Mouse (Mus musculus) ES-Bruce4 (cell line): Measurements from ENCODE around the gene Tmem138. TPM values are rescaled to one million over a fixed set of nuclear protein-coding genes. Genes with fewer than 3 reads are reported as not detected.

Experiments used
- H3K27ac ChIP-seq: 2 replicates; pipeline ENCODE4 v1.5.1; 2012; ENCODE audit warnings: low read length, inconsistent platforms; ENCODE audit not compliant: insufficient read depth
- H3K27me3 ChIP-seq: 2 replicates; pipeline ENCODE4 v1.6.1; 2012; ENCODE audit warnings: mild to moderate bottlenecking, low read length, inconsistent platforms; ENCODE audit not compliant: control insufficient read depth, poor library complexity, insufficient read depth, severe bottlenecking
- H3K36me3 ChIP-seq: 2 replicates; pipeline ENCODE4 v1.6.1; 2012; ENCODE audit warnings: inconsistent platforms, mild to moderate bottlenecking, low read length, moderate library complexity; ENCODE audit not compliant: control insufficient read depth, poor library complexity, insufficient read depth, severe bottlenecking
- H3K4me1 ChIP-seq: one replicate; pipeline ENCODE4 v1.8.1; 2011; ENCODE audit warnings: low read length; ENCODE audit not compliant: control insufficient read depth, insufficient read depth
- H3K4me3 ChIP-seq: 2 replicates; pipeline ENCODE4 v1.5.1; 2011; ENCODE audit warnings: low read depth, mild to moderate bottlenecking, low read length
- H3K9ac ChIP-seq: 2 replicates; pipeline ENCODE4 v1.6.1; 2012; ENCODE audit warnings: low read depth, mild to moderate bottlenecking, inconsistent platforms; ENCODE audit not compliant: poor library complexity, severe bottlenecking
- H3K9me3 ChIP-seq: replicated peaks from 2 replicates; pipeline ENCODE4 v1.6.1; 2012; ENCODE audit warnings: mild to moderate bottlenecking, low read length, inconsistent platforms; ENCODE audit not compliant: control insufficient read depth, poor library complexity, insufficient read depth, severe bottlenecking
- CTCF ChIP-seq: IDR thresholded peaks from one replicate; pipeline ENCODE4 v1.8.1; 2011; ENCODE audit warnings: low read depth, low read length
- EP300 ChIP-seq: IDR thresholded peaks from 2 replicates; pipeline ENCODE4 v1.6.1; 2011; ENCODE audit warnings: low read depth, low read length; ENCODE audit not compliant: insufficient read depth
- POLR2A ChIP-seq: IDR thresholded peaks from one replicate; pipeline ENCODE4 v1.8.1; 2011; ENCODE audit warnings: low read length; ENCODE audit not compliant: insufficient read depth
- polyA plus RNA-seq: library from polyadenylated mRNA; stranded (reverse); fragments of >200 nt; gene quantifications from 2 replicates; pipeline ENCODE4 v1.2.4, GENCODE M21; 2011; ENCODE audit warnings: low read depth; ENCODE audit not compliant: missing spikeins, insufficient read depth, insufficient read length

Gene Tmem138
- polyA plus RNA-seq, 1 experiment = 25.3 TPM

DNA sequence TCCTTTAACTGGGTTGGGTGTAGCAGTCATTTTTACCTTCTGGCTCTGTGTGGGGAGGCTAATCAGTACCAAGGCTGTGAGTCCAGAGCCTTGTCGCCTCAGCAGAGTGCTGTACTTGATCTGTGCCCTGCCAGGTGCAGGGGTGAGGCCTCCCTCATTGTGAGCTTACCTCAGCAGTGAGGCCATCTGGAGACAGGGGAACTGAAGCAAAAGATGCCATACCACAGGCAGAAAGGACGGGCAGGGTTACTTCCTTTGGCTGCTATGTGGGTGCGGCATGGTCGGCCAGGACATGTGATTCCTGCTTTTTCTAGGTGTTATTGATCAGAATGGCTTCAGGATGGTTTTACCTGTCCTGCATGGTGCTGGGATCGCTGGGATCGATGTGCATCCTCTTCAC, 4.8 kb upstream of the Tmem138 start:
- Histone ChIP-seq H3K9me3 (no peaks in the 10 kb centered on the region), H3K4me1 (no peaks in the 10 kb centered on the region), H3K36me3 (no peaks in the 10 kb centered on the region), H3K4me3 (no peak overlapping the region), H3K27me3 (no peaks in the 10 kb centered on the region), H3K9ac (no peak overlapping the region), H3K27ac (no peak overlapping the region)
- TF ChIP-seq EP300 (no peak), POLR2A (no peak), CTCF (no peak)

DNA sequence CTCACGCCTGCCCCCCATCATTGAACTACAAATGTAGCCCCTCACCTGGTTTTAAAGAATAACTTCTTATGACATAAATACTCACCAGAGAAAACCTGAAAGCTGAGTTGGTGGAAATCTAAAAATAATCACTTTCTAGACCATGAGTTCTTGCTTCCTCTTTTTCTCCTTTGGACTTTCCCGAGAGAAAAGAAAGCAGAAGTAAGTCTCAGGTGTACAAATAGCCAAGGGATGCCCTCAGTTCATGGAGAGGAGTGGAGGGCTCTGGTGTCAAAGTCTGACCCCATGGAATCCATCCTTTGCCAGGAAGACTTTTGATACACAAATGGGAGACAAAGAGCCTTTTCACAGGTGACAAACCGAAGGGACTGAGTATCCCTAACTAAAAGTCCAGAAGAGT, 3.6 kb upstream of the Tmem138 start:
- H3K4me1 ChIP-seq = no peaks in the 10 kb centered on the region
- H3K4me3 ChIP-seq = no peak overlapping the region
- no peaks in the 10 kb centered on the region for H3K27me3 ChIP-seq
- H3K9me3 ChIP-seq = no peaks in the 10 kb centered on the region
- no peaks in the 10 kb centered on the region for H3K36me3 ChIP-seq
- no peak overlapping the region for H3K27ac ChIP-seq
- H3K9ac ChIP-seq = no peak overlapping the region
- TF ChIP-seq CTCF = no peak
- no peak for TF ChIP-seq POLR2A
- no peak for TF ChIP-seq EP300

DNA sequence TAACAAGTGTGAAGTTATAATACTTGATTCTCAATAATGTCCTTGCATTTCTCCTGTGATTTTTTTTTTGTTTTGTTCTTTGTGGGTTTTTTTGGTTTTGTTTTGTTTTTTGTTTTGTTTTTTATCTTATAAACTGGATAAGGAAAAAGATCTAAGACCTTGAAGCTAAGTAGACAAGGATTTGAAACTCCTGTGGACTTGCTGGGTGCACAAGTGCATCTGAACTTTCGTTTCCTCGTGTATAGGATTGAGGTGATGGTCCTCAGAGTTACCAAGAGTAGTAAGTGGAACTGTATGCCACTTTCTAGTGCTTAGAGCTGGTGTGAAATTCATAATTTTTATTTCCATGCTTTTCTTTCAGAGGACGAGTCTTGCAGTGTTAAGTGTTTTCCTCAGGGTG, 2.9 kb upstream of the Tmem138 start:
- H3K36me3 ChIP-seq = peaks cover under 1% of the 10 kb centered on the region; the same call in 1 of the 2 replicates
- no peak overlapping the region for H3K27ac ChIP-seq
- H3K4me1 ChIP-seq = no peaks in the 10 kb centered on the region
- H3K9ac ChIP-seq = no peak overlapping the region
- TF ChIP-seq POLR2A (no peak), CTCF (no peak), EP300 (no peak)
- no peaks in the 10 kb centered on the region for H3K9me3 ChIP-seq
- H3K4me3 ChIP-seq = no peak overlapping the region
- H3K27me3 ChIP-seq = no peaks in the 10 kb centered on the region

DNA sequence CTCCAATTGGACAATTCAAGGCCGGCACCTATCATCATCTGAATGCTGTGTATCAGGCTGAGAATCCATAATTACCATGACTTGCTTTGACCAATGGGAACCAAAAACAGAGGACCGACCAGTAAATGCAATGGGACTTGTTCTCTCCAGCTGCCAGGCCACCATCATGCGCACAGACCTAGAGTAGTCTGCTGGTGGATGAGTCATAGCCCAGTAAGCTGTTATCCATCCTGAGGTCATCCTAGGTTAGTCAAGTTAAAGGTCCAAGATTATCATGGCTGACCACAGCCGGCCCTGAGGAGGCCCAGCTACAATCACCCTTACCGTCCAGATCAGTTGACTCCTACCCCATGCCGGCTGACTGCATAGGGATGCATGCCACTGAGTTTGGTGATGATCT, 7.5 kb downstream of the Tmem138 start:
- Histone ChIP-seq H3K27ac (no peak overlapping the region), H3K4me3 (no peak overlapping the region), H3K9me3 (no peaks in the 10 kb centered on the region; the same call in 1 of the 2 replicates), H3K9ac (no peak overlapping the region), H3K27me3 (no peaks in the 10 kb centered on the region), H3K4me1 (no peaks in the 10 kb centered on the region), H3K36me3 (peaks cover 18% of the 10 kb centered on the region)
- TF ChIP-seq POLR2A (no peak), CTCF (no peak), EP300 (no peak)

DNA sequence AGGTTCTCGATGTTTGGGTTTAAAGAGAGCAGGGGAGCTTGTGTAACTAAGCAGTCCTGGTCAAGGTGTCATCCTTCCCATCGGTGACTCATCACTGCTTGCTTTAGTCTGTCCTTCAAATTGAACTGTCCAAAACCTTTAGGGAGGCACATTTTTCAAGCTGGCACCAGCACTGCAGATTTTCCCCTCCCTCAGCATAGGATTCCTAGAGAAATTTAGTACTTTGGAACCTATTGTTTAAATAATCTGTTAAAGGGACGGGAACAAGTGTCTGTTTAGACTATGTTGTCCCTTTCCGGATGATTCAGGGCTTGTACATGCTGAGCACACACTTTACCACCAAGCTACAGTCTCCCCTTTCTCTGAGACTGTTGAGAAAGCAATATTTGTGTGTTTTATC, 11.9 kb downstream of the Tmem138 start:
- no peaks in the 10 kb centered on the region; the same call in 1 of the 2 replicates for H3K9me3 ChIP-seq
- no peak overlapping the region for H3K4me3 ChIP-seq
- no peaks in the 10 kb centered on the region for H3K36me3 ChIP-seq
- no peak overlapping the region for H3K27ac ChIP-seq
- no peaks in the 10 kb centered on the region for H3K4me1 ChIP-seq
- no peak for TF ChIP-seq CTCF
- no peak for TF ChIP-seq EP300
- no peak for TF ChIP-seq POLR2A
- H3K27me3 ChIP-seq = no peaks in the 10 kb centered on the region
- no peak overlapping the region for H3K9ac ChIP-seq

DNA sequence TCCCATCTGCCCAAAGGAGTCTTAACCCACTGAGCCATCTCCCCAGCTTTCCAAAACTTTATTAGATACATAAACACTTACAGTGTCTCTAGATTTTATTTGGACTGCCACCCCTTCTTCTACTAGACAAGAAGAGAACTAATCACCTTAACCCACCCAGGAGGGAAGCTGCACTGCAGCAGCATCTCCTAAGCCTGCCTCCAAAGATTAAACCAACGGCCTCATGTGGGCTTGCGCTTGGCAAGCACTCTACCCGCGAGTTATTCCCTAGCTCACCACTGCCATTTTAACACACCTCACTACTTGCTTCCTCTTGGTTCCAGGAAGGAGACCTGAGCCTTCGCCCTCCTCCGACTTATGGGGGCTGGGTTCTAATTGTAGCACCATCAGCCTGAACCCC, 12.9 kb downstream of the Tmem138 start:
- Histone ChIP-seq H3K36me3 (no peaks in the 10 kb centered on the region), H3K4me1 (no peaks in the 10 kb centered on the region), H3K27ac (no peak overlapping the region), H3K9me3 (no peaks in the 10 kb centered on the region; the same call in 1 of the 2 replicates), H3K9ac (no peak overlapping the region), H3K4me3 (no peak overlapping the region), H3K27me3 (no peaks in the 10 kb centered on the region)
- TF ChIP-seq EP300 (no peak), CTCF (no peak), POLR2A (no peak)

DNA sequence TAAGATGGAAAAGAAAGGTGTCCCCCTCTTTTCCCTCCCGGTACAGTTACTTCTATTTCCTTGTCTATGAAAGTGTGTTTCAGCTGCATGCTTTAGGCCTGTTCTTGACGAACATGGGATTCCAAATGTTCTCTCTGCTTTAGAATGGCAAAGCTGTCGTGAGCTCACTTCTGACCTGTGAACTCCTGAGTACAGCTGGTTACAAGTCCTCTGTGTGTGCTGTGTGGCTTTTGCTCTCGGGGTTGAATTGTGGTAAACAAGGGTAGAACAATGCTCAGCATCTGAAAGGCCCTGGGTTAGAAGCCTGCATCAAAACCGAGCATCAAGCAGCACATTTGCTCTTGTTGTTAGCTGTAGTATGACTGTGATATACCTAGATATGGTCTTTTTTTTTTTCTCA, 14.8 kb downstream of the Tmem138 start:
- Histone ChIP-seq H3K27me3 (no peaks in the 10 kb centered on the region), H3K4me1 (no peaks in the 10 kb centered on the region), H3K27ac (no peak overlapping the region), H3K4me3 (no peak overlapping the region), H3K9ac (no peak overlapping the region), H3K9me3 (no peaks in the 10 kb centered on the region; the same call in 1 of the 2 replicates), H3K36me3 (no peaks in the 10 kb centered on the region)
- TF ChIP-seq CTCF (no peak), EP300 (no peak), POLR2A (no peak)
